Mouse (Mus musculus) hindbrain, embryonic 16.5 days (tissue): ENCODE measurements around the gene Ugt1a10. TPM values are rescaled to one million over a fixed set of nuclear protein-coding genes. Genes with fewer than 3 reads are reported as not detected.
"Not testable (repeated sequence)": the region's sequence is repeated elsewhere in the genome, so short reads cannot be mapped to it uniquely, and the experiment has no call there.

Source experiments
- ATAC-seq: fragments of 200-750 bp; cut with Nextera tagmentation; 2 replicates; pipeline ENCODE4 v1.8.0; 2017; ENCODE audit warnings: moderate TSS enrichment, moderate library complexity
- H3K27ac ChIP-seq: fragments of 300-500 bp; sonication (generic); 2 replicates; pipeline ENCODE4 v1.5.1; 2014; ENCODE audit warnings: low read depth, mild to moderate bottlenecking, control low read depth, low read length, moderate library complexity
- H3K27me3 ChIP-seq: fragments of 300-500 bp; sonication (generic); replicated peaks from 2 replicates; pipeline ENCODE4 v1.6.1; 2014; ENCODE audit warnings: low read length; ENCODE audit not compliant: control insufficient read depth, insufficient read depth
- H3K36me3 ChIP-seq: fragments of 300-500 bp; sonication (generic); 2 replicates; pipeline ENCODE4 v1.6.1; 2014; ENCODE audit warnings: mild to moderate bottlenecking, low read length, moderate library complexity, mixed read lengths; ENCODE audit not compliant: control insufficient read depth, insufficient read depth
- H3K4me1 ChIP-seq: fragments of 300-500 bp; sonication (generic); 2 replicates; pipeline ENCODE4 v1.6.1; 2014; ENCODE audit warnings: low read depth, low read length; ENCODE audit not compliant: control insufficient read depth, insufficient read depth
- H3K4me2 ChIP-seq: fragments of 300-500 bp; sonication (generic); 2 replicates; pipeline ENCODE4 v1.6.1; 2014; ENCODE audit warnings: mild to moderate bottlenecking, low read length, control low read depth, moderate library complexity
- H3K4me3 ChIP-seq: fragments of 300-500 bp; sonication (generic); 2 replicates; pipeline ENCODE4 v1.5.1; 2014; ENCODE audit warnings: mild to moderate bottlenecking, low read length, control low read depth, moderate library complexity
- H3K9ac ChIP-seq: fragments of 300-500 bp; sonication (generic); 2 replicates; pipeline ENCODE4 v1.6.1; 2014; ENCODE audit warnings: low read depth, mild to moderate bottlenecking, control low read depth, low read length, moderate library complexity
- H3K9me3 ChIP-seq: fragments of 300-500 bp; sonication (generic); 2 replicates; pipeline ENCODE4 v1.6.1; 2014; ENCODE audit warnings: mild to moderate bottlenecking, low read length, moderate library complexity; ENCODE audit not compliant: control insufficient read depth
- WGBS: fragments of 180-500 bp; shearing (Covaris S2); extraction: QIAGEN DNeasy Blood & Tissue Kit; methylation state at CpG from one replicate; pipeline ENCODE4 v1.1.7; 2014; 5-methylcytosine and 5-hydroxymethylcytosine counted together
- polyA plus RNA-seq: library from polyadenylated mRNA; unstranded; fragments of >200 nt; fragmentation: Nextera tagmentation; extraction: Ambion mirVana; gene quantifications from 2 replicates; pipeline ENCODE4 v1.2.1, GENCODE M21; 2015

Ugt1a10 gene
- polyA plus RNA-seq, 1 experiment from 2014 or later: not detected

DNA sequence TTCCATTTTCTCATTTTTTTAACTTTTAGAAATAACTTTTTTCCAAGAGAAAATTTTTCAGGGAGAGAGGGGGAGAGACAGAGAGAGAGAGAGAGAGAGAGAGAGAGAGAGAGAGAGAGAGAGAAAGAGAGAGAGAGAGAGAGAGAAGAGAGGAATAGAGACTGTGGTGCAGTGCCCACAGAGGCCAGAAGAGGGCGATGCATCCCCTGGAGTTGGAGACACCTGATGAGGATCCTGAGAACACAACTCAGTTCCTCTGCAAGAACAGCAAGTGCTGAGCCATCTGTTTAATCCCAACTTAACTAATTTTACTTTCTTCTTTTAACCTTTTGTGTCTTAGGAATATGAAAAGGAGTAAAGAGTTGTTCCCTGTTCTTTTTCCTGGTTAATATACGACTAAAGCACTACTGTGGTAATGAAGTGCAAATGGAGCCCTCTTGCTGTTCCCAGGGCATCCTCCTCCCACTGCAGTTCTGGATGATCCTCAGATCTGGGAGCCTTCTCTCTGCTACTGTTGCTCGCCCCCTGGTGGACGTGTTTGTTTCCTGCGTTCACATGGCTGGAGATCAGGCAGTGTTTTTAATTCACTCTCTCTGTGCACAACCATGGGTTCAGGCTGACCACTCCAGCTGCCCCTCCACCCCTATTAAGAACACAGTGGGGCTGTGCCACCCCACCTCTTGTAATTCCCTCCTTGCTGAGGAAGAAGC lies 88.9 kb downstream of the Ugt1a10 start:
- H3K36me3 ChIP-seq, H3K4me2 ChIP-seq, H3K9me3 ChIP-seq, H3K27ac ChIP-seq, H3K4me3 ChIP-seq, H3K9ac ChIP-seq, H3K4me1 ChIP-seq, H3K27me3 ChIP-seq: not testable (repeated sequence)
- ATAC-seq: 0 out of 2 replicates have a peak, but pooled peaks have one; percentile 50
- 6% methylated on average over 3 of the region's 5 CpGs for WGBS

DNA sequence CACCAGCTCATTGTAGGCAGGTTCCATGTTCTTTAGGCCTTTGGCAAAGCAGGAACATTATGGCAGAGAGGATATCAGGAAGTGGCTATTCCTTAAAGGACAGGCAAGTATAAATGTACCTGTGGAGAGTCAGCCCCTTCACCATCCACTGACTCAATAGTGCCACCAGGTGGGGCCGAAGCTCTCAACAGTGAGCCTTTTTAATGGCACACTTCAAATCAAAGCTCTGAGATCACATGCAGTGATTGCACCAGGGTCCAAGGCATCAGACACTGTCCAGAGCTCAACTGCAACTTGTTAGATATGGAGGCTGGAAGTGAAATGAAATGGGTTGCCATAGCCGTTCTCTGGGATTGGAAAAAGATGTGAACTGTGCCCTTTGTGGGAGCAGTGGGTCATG lies 90.1 kb downstream of the Ugt1a10 start:
- H3K4me3 ChIP-seq, H3K9me3 ChIP-seq, H3K27ac ChIP-seq, ATAC-seq, H3K9ac ChIP-seq, H3K4me2 ChIP-seq, H3K27me3 ChIP-seq, H3K4me1 ChIP-seq, H3K36me3 ChIP-seq: not testable (repeated sequence)
- 75% methylated on average over 2 of the region's 2 CpGs for WGBS

DNA sequence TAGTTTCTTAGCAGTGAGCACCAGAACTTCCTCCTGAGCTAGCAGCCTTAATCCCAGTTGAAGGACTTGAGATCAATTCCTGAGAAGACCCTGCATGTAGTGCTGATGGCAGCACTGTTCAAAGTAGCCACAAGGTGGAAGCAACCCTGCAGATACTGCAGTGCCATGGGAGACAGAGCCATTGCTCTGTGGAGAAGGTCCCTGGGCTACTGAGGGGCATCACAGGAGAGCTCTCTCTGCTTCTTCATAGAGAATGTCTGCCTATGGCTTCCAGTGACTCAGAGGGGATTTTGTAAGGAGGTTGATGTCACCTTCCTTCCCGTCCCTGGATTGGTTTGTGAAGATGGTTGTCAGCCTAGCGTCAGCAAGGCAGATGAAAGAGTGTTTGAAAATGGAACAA lies 94.9 kb downstream of the Ugt1a10 start:
- not testable (repeated sequence) for H3K36me3 ChIP-seq, H3K9me3 ChIP-seq

DNA sequence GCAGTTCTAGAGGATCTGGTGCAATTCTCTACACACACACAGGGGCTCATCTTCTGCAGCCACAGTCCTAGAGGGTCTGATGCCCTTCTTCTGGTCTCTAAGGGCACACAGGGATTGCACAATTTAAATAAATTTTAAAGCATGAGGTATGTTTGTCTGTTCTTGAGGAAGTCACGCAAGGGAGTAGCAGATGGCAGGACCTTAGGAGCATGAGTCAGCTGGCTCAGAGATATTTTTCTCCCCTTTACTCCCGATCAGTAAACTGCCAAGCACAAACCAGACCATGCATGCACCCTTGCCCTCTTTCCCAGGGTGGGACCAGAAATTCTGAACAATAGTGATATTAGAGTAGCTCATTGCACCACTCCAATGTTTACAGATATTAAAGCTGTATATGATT lies 103.2 kb downstream of the Ugt1a10 start:
- ATAC-seq: no peak
- Histone ChIP-seq H3K4me1 (no peaks in the 10 kb centered on the region), H3K4me2 (no peak overlapping the region), H3K4me3 (no peak overlapping the region), H3K9me3 (no peaks in the 10 kb centered on the region), H3K9ac (no peak overlapping the region), H3K36me3 (no peaks in the 10 kb centered on the region), H3K27ac (no peak overlapping the region), H3K27me3 (no peaks in the 10 kb centered on the region)
- 96% methylated on average over 2 of the region's 2 CpGs for WGBS

More for the DNA sequence above, 94.9 kb downstream of the Ugt1a10 start:
- 85% methylated on average over 2 of the region's 2 CpGs for WGBS
- not testable (repeated sequence) for H3K4me2 ChIP-seq, ATAC-seq, H3K9ac ChIP-seq, H3K27ac ChIP-seq, H3K4me1 ChIP-seq, H3K4me3 ChIP-seq, H3K27me3 ChIP-seq

DNA sequence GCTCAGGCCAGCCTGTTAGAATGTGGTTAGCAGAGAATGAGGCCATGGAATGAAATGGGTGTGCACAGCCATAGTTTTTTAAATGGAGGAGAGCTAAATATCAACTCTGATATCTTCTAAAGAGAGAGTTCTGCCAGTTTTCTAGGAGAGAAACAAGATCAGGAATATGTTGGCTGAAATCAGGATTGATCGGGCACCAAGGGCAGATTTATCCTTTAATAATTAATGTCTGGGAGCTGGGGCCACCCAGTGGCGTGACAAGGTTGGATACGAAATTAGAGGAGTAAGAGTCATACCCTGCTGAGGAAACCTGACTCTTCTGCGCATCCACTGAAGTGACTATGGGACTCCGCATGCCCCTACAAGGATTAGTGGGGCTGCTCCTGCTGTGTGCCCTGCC lies 110.5 kb downstream of the Ugt1a10 start, which contains the start of gene Ugt1a5:
Gene Ugt1a5 (plus strand): TSS at position 302 of the 400 bp plus-strand sequence.
- no peaks in the 10 kb centered on the region for H3K27me3 ChIP-seq
- H3K4me2 ChIP-seq: no peak within 1 kb of the TSS
- WGBS: 79% methylated on average over 5 of the region's 5 CpGs
- H3K27ac ChIP-seq: no peak within 1 kb of the TSS
- H3K4me3 ChIP-seq: no peak within 1 kb of the TSS
- no peaks in the 10 kb centered on the region for H3K36me3 ChIP-seq
- ATAC-seq: no peak
- no peaks in the 10 kb centered on the region for H3K4me1 ChIP-seq
- H3K9ac ChIP-seq: no peak within 1 kb of the TSS
- no peaks in the 10 kb centered on the region for H3K9me3 ChIP-seq

DNA sequence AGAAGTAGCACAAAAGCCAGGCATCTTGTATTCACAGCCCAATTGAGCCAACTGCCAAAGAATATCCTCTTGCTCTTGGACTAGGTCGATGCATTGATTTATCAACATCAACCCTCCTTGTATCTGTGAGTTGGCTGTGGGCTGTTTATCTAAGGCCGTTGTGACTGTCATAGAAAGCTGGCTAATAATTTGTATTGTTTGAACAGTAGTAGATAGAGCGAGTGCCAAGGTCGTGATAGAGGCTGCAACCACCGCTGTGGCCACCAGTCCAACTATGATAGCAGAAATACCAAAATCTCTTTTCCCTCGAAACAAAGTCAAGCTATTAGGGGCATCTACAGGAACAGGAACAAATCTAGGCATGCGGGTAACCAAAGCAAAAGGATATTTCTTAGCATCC lies 117.0 kb downstream of the Ugt1a10 start:
- H3K4me3 ChIP-seq, ATAC-seq, H3K4me2 ChIP-seq, H3K9me3 ChIP-seq, H3K27ac ChIP-seq, H3K27me3 ChIP-seq, H3K36me3 ChIP-seq, H3K4me1 ChIP-seq, H3K9ac ChIP-seq: not testable (repeated sequence)
- 93% methylated on average over 5 of the region's 7 CpGs for WGBS

DNA sequence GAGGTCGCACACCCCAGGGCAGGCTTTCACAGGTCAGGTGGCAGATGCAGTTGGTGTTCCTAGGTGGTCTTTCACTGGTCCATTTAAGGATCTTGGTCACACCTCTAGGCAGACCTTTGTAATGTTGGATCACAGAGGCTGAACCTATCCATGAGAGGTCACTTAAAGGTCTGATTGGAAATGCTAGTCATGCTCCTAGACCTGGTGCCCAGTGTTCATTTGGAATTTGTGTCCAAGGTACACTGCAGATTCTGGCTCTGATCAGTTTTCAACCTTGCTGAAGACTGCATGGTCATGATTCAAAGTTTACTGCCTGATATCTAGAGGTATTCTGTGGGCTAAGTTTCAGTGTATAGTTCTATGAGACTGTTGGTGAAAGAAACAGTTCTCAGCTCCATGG lies 124.5 kb downstream of the Ugt1a10 start:
- WGBS: 88% methylated on average over 1 of the region's 1 CpGs
- Histone ChIP-seq H3K9ac (no peak overlapping the region), H3K27ac (no peak overlapping the region), H3K27me3 (no peaks in the 10 kb centered on the region), H3K4me2 (no peak overlapping the region), H3K4me3 (no peak overlapping the region), H3K36me3 (no peaks in the 10 kb centered on the region), H3K4me1 (no peaks in the 10 kb centered on the region), H3K9me3 (peaks cover 5% of the 10 kb centered on the region; the same call in 1 of the 2 replicates)
- ATAC-seq: no peak

DNA sequence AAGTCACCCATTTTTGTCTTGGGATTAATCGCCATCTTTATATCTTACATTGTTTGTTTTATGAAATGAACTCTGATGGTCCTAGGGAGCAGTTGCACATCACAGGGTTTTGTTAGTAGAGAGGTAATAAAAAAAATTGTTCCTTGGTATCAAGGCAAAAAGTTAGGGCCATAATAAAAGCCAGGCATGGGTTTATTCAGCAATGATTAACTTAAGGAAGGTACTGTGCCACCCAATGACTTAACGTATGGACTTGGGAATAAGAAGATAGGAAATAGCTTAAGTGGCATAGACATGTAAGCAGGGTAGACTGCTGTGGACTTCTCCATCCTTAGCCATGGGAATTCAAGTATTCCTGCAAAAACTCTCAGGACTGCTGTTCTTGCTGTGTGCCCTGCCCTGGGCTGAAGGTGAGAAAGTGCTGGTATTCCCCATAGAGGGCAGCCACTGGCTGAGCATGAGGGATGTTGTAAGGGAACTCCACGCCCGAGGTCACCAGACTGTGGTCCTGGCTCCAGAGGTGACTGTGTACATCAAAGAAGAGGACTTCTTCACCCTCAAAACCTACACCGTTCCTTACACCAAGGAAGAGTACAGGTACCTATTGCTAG lies 131.2 kb downstream of the Ugt1a10 start:
- Histone ChIP-seq H3K36me3 (no peaks in the 10 kb centered on the region), H3K9ac (no peak overlapping the region), H3K4me1 (no peaks in the 10 kb centered on the region), H3K9me3 (no peaks in the 10 kb centered on the region), H3K27me3 (no peaks in the 10 kb centered on the region), H3K4me3 (no peak overlapping the region), H3K27ac (no peak overlapping the region), H3K4me2 (no peak overlapping the region)
- WGBS: 94% methylated on average over 5 of the region's 5 CpGs
- ATAC-seq: no peak

DNA sequence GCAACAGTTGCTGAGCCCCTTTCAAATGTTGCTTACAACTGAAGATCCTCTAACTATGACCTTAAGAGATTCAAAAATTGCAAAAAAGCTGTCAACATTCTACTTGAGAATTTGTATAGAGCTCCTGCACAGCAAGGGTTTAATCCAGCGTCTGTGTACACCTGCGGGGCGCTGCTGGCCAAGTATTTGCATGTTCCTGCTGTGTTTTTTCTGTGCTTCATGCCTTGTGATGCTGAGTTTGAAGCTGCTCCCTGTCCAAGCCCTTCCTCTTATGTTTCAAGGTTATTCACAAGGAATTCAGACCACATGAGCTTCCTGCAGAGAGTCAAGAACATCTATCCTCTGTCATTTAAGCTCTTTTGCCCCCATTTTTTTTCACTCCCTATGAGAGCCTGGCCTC lies 136.9 kb downstream of the Ugt1a10 start:
- H3K36me3 ChIP-seq: no peaks in the 10 kb centered on the region
- no peak for ATAC-seq
- H3K4me3 ChIP-seq: no peak overlapping the region
- WGBS: 70% methylated on average over 3 of the region's 3 CpGs
- H3K27ac ChIP-seq: no peak overlapping the region
- no peak overlapping the region for H3K4me2 ChIP-seq
- no peaks in the 10 kb centered on the region for H3K9me3 ChIP-seq
- H3K4me1 ChIP-seq: no peaks in the 10 kb centered on the region
- H3K9ac ChIP-seq: no peak overlapping the region
- no peaks in the 10 kb centered on the region for H3K27me3 ChIP-seq
